Mouse (Mus musculus) cerebellum, postnatal 10 days (tissue): ENCODE results near the gene Vgll3.

Source experiments
- DNase-seq, 2 experiments: peaks; one replicate each; pipeline ENCODE4 v3.0.0; 2021; ENCODE audit warnings: mixed read lengths in 2 of 2

The Vgll3 gene

DNA sequence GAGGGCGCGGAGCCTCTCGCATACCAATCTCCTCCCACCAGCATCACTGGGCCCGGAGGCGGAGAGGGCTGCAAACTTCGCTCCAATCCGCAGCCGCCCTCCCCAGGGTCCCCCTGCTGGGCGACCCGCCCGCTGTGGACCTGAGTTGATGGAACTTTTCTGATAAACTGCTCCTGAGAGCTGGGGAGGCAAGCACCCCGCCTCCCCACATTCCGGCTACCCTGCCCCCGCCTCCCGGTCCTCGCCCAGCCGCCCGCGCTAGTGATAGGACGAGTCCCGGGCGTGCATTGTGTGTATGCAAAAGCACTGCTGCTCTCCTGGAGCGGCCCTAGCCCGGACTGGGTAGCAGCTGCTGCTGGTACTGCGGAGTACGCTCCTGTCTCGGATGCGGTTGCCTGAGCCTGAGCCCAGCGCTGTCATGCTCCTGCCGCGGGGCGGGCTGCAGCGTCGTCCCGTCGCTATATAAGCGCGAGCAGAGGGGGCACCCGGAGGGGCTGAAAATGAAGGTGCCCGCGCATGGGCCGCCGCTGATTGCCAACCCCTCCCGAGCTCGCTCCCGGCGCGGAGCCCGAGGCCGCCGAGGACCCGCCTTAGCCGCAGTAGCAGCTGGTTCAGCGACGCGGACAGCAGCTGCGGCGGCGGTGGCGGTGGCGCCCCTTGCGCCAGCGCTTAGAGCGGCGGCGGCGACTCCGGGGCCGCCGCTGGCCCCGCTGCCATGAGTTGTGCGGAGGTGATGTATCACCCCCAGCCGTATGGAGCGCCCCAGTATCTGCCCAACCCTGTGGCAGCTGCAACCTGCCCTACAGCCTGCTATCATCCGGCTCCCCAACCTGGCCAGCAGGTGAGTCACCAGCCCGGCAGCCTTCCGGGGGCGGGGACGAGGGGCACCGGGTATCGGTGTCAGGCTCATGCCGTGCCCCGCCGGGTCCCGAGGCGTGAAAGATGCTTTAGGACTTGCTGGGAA is at the start of gene Vgll3:
Gene Vgll3 (plus strand): TSS at position 340 of the 964 bp plus-strand sequence.
- DNase-seq: peak; percentile 67 to 70

GRCm38 (mm10) chr16:65765976-65766375 is 49.1 kb upstream of the Vgll3 start:
- no peak for DNase-seq

DNA sequence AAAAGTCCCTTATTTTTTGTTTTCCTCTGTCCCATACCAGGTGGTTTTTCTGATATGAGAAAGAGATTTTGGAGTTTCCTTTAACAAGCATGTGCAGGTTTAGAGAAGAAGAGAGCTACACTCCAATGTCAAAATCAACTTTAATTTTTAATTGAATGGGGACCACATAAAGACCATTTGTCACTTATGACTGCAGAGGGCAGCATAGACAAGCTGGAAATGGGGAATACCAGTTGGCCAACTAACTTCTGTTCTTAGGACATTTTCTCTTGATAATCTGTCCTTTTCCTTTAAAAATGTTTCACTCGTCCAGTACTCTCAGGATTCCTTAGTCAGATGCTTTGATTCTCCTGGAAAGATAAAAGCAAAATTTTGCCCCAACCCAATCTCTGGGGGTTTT is 29.1 kb upstream of the Vgll3 start:
- peak; percentile 26 to 27 for DNase-seq

DNA sequence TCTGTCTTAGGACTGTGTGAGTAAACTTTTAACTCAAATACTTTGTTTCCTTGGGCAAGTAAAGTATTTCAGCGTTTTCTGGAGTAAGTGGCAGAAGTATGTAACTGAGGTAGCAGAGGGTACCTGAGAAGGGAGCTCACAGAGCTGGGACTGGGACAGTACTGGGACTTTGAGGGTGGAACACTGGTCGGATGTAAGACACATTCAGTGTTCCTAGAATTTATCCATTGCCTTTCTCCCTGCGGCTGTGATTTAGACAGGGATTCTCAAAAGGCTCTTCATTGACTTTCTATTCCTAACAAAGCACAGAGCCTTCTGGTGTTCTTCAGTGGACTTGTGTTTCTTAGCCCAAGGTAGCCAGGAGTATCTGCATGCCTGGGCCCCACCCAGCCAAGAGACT is 1.0 kb downstream of the Vgll3 start:
- DNase-seq: no peak

DNA sequence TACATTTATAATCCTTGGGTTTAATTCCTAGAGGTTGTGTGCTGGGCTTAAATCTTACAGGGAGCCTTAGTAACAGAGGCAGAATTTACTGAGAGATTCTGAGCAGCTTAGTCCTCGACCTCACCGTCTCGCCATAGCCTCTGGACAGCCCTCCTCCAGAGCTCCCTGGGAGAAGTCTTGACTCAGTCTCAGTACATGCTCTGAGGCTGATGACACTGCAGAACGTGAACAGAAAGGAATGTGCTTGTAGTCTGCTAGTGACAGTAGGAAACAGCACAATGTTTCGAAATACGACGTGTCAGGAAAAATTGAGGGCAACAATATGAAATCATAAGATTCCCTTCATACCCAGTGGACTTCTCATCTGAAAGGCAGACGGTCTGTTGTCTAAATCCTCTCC is 3.7 kb downstream of the Vgll3 start:
- no peak for DNase-seq

- no peak for DNase-seq
These were observed 5.7 kb downstream of the Vgll3 start for GRCm38 (mm10) chr16:65820803-65821202.

GRCm38 (mm10) chr16:65823721-65824120 is 8.7 kb downstream of the Vgll3 start:
- no peak for DNase-seq

DNA sequence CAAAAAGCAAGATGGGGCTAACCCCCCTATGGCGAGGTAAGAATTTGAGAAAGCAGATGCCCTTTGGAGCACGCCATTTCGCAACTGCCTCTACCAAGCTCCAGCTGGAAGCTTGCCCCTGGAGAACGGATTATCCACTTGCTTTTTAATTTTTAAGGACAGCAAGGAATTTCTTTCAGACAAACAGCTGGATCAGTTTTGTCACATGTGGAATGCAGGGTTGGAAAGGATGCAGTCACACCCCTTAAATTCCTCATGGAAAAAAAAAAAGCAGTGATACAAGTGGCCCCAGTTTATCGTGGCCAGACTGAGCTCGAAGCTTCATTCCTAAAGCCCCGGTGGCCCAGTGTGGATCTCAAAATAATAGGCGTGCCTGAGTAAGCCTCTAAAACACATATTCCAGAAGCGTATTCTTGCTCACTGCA is 13.1 kb downstream of the Vgll3 start:
- no peak for DNase-seq

GRCm38 (mm10) chr16:65829096-65829495 is 14.0 kb downstream of the Vgll3 start:
- DNase-seq: no peak

DNA sequence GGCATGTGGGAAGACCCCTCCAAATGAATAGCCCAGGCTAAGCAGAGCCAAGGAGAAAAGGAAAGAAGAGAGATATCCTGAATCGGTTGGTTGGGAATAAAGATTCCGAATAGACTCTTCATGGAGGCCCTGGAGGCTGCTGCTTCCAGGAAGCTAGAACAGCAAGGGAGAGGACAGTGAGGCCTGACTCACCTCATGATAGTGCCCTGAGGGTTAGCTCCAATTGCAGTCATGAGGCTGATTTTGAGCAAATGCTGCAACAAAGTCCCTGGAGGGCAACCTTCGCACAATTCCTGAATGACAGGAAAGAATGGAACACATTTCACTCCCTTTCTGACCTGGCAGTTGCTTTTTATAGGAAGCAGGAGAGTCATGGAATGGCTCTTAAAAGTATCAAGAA is 19.7 kb downstream of the Vgll3 start:
- no peak for DNase-seq

DNA sequence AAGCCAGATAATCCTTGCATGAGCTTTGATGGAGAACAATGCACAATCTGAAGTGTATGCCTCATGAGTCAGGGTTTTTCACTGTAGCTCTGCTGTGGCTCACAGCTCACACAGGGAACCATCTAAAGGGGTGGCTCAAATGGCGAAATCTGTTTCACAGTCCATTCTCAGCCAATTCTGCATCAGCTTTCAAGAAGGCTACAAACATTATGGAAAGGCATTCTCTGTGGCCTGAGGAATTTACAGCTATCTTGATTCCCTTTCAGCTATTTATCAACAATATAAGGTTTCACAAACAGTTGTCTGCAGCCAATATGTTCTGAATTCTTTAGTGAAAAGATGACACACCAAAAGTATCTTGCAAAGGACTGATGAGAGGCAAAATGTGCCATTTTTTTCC is 35.1 kb downstream of the Vgll3 start:
- DNase-seq: no peak

DNA sequence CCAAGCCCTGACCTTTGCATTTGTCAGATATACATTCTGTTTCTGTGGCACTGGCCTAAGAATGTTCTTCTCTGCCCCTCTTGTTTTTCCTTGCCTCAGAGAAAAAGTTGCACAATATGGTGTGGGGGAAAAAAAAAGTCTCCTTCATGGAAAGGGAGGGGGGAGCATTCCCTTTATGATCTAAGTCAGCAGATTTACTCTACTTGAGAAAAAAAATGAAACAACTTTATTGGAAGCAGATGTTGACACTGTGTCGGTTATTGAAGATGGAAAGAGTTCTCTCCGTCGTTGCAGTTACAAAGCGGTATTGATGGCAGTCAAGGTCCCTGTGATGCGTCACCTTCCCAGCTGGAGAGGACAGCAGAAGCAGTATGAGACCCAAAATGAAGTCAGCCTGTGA is 49.4 kb downstream of the Vgll3 start:
- no peak for DNase-seq

GRCm38 (mm10) chr16:65867927-65868326 is 52.9 kb downstream of the Vgll3 start:
- no peak for DNase-seq

DNA sequence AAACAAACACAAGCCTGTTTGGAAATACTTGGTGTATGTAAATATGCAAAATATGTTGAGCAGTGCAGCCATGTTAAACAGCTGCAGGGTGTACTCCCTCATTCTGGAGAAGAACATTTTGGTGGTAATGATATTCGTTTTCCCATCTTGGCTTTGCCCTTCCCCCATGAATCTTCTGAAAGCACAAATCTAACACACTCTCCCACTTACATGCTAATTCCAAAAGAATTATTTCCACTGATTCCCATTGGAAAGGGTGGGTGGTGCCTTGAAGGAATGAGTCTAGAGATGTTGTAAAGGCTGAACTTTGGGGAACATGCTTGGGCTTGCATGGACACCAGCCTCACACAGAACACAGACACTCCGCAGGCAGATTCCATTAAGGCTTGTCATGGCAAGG is 53.9 kb downstream of the Vgll3 start:
- no peak for DNase-seq

DNA sequence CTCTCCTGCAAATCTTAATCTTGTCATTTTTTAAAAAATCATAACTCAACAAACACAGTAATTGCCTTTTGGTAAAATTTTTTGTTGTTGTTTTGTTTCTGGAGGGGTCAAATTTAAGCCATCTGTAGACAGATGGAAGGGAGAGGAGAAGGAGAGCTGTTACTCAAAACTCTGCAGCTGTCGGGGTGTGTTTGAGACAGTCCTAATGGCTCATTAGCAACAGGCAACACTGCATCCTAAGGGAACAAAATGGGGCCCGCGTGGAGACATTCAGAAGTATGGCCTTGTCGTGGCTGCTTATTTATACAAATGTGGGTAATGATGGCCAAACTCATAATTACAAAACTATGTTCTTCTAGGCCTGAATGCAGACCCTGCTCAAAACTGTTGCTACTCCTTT is 73.9 kb downstream of the Vgll3 start:
- no peak for DNase-seq
